Mouse (Mus musculus) midbrain, postnatal 0 days (tissue): ENCODE measurements around the gene Dnajc12. TPM values are rescaled to one million over a fixed set of nuclear protein-coding genes. Genes with fewer than 3 reads are reported as not detected.

Experiments
- ATAC-seq: fragments of 200-750 bp; cut with Nextera tagmentation; 2 replicates; pipeline ENCODE4 v1.8.0; 2017; ENCODE audit warnings: moderate number of reproducible peaks, mild to moderate bottlenecking, moderate TSS enrichment, moderate library complexity; ENCODE audit not compliant: low FRiP score
- DNase-seq: peaks from one replicate; pipeline ENCODE4 v3.0.0-alpha.2; 2015; ENCODE audit warnings: low spot score
- H3K27ac ChIP-seq: fragments of 300-500 bp; sonication (generic); 2 replicates; pipeline ENCODE4 v1.5.1; 2014; ENCODE audit warnings: low read depth, mild to moderate bottlenecking, low read length, mixed read lengths
- H3K27me3 ChIP-seq: fragments of 300-500 bp; sonication (generic); 2 replicates; pipeline ENCODE4 v1.6.1; 2014; ENCODE audit warnings: low read length, control low read depth, mixed read lengths; ENCODE audit not compliant: insufficient read depth
- H3K36me3 ChIP-seq: fragments of 300-500 bp; sonication (generic); 2 replicates; pipeline ENCODE4 v1.6.1; 2014; ENCODE audit warnings: low read length, control low read depth, mixed read lengths; ENCODE audit not compliant: insufficient read depth
- H3K4me1 ChIP-seq: fragments of 300-500 bp; sonication (generic); 2 replicates; pipeline ENCODE4 v1.6.1; 2014; ENCODE audit warnings: mild to moderate bottlenecking, control low read depth, antibody characterized with exemption, low read length, mixed read lengths; ENCODE audit not compliant: insufficient read depth
- H3K4me2 ChIP-seq: fragments of 300-500 bp; sonication (generic); 2 replicates; pipeline ENCODE4 v1.6.1; 2014; ENCODE audit warnings: low read depth, mild to moderate bottlenecking, low read length, mixed read lengths; ENCODE audit not compliant: poor library complexity, severe bottlenecking
- H3K4me3 ChIP-seq: fragments of 300-500 bp; sonication (generic); 2 replicates; pipeline ENCODE4 v1.5.1; 2014; ENCODE audit warnings: low read depth, mild to moderate bottlenecking, low read length, moderate library complexity
- H3K9ac ChIP-seq: fragments of 300-500 bp; sonication (generic); replicated peaks from 2 replicates; pipeline ENCODE4 v1.6.1; 2014; ENCODE audit warnings: mild to moderate bottlenecking, low read length, moderate library complexity, mixed read lengths; ENCODE audit not compliant: poor library complexity, severe bottlenecking
- H3K9me3 ChIP-seq: fragments of 300-500 bp; sonication (generic); 2 replicates; pipeline ENCODE4 v1.6.1; 2016; ENCODE audit warnings: low read length, control low read depth
- CTCF ChIP-seq: IDR thresholded peaks from 2 replicates; pipeline ENCODE4 v1.5.1; 2016; ENCODE audit warnings: antibody characterized with exemption, mild to moderate bottlenecking
- WGBS: fragments of 180-500 bp; shearing (Covaris S2); extraction: QIAGEN DNeasy Blood & Tissue Kit; methylation state at CpG from one replicate; pipeline ENCODE4 v1.1.7; 2014; 5-methylcytosine and 5-hydroxymethylcytosine counted together
- polyA plus RNA-seq: library from polyadenylated mRNA; unstranded; fragments of >200 nt; fragmentation: Nextera tagmentation; extraction: Ambion mirVana; gene quantifications from 2 replicates; pipeline ENCODE4 v1.2.1, GENCODE M21; 2015
- total RNA-seq: library from RNA; depleted of rRNA; stranded (reverse); fragments of >200 nt; gene quantifications from 2 replicates; pipeline ENCODE4 v1.2.3, GENCODE M21; 2014

The Dnajc12 gene
- total and polyA plus RNA-seq, 2 experiments from 2014 or later = 12.8 to 25.5 TPM

DNA sequence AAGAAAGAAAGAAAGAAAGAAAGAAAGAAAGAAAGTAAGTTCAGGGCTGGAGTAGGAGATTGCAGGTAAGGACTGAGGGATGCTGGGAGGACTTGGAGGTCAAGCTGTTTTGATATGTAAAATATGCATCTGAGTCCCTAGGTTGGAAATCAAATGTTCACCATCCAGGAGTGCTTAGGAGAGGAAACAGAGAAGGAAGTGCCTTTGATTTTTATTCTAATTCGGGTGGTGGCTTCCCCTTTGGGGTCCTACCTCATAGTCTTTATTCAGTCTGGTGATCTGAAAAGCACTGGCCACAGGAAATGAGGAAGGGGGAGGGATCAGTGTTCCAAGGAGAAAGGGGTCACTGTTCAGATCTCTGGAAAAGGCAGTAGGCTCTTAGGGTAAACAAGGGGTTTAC, 21.7 kb upstream of the Dnajc12 start:
- no peak overlapping the region for H3K9ac ChIP-seq
- WGBS = 56% methylated on average over 1 of the region's 1 CpGs
- no peaks in the 10 kb centered on the region for H3K9me3 ChIP-seq
- no peak overlapping the region for H3K27ac ChIP-seq
- TF ChIP-seq CTCF = no peak
- DNase-seq (no peak), ATAC-seq (no peak)
- no peaks in the 10 kb centered on the region for H3K27me3 ChIP-seq
- no peak overlapping the region for H3K4me2 ChIP-seq
- no peak overlapping the region for H3K4me3 ChIP-seq
- no peaks in the 10 kb centered on the region for H3K36me3 ChIP-seq
- no peaks in the 10 kb centered on the region for H3K4me1 ChIP-seq

DNA sequence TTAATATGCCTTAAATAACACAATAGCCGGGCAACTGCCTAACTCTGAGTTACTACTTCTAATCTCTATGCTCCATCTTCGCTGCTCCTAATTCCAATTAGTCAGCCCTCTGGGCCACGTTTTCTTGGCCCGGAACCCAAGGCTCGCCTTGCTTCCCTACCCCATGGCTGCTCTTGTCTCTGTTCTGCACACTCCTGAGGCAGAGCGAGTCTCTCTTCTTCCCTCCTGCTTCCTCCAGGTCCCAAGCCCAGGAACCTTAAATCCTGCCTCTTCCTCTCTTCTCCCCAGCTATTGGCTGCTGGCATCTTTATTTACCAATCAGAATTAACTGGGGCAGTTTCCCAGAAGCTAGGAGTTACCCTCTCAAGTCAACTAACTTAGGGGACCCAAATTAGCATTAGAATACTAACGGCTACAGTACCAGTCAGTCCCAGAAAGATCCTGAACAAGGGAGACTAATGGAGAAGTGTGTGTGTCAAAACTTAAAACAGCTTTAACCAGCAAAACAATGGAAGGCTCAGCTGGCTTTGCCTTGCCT, 16.3 kb upstream of the Dnajc12 start:
- DNase-seq = no peak

DNA sequence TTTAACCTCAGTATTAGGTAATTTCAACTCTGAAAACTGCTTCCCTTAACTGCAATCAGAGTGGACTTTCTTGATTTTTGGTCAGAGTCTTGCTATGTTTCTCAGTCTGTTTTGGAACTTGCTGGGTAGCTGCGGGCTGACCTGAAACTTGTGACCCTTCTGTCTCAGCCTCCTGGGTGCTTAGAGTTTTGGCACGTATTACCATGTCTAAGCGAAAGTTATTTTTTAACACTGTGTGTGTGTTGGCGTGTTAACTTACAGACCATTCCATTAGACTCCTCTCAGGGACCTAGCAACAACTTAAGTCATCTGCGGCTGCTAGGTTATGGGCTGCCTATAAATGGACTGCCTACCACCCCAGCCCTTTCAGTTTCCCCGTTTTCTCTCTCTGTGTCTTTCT, 14.9 kb upstream of the Dnajc12 start:
- DNase-seq (no peak), ATAC-seq (no peak)
- Histone ChIP-seq H3K36me3 (no peaks in the 10 kb centered on the region), H3K9me3 (no peaks in the 10 kb centered on the region), H3K4me1 (no peaks in the 10 kb centered on the region), H3K4me3 (no peak overlapping the region), H3K27me3 (no peaks in the 10 kb centered on the region), H3K9ac (no peak overlapping the region), H3K27ac (no peak overlapping the region), H3K4me2 (no peak overlapping the region)
- no peak for TF ChIP-seq CTCF
- WGBS = 82% methylated on average over 6 of the region's 6 CpGs

More for the DNA sequence above, 16.3 kb upstream of the Dnajc12 start:
- Histone ChIP-seq H3K4me3 (no peak overlapping the region), H3K27ac (no peak overlapping the region), H3K4me2 (no peak overlapping the region), H3K27me3 (no peaks in the 10 kb centered on the region), H3K36me3 (no peaks in the 10 kb centered on the region), H3K4me1 (no peaks in the 10 kb centered on the region), H3K9me3 (no peaks in the 10 kb centered on the region), H3K9ac (no peak overlapping the region)
- WGBS = 56% methylated on average over 7 of the region's 7 CpGs
- TF ChIP-seq CTCF = no peak
- ATAC-seq = no peak

DNA sequence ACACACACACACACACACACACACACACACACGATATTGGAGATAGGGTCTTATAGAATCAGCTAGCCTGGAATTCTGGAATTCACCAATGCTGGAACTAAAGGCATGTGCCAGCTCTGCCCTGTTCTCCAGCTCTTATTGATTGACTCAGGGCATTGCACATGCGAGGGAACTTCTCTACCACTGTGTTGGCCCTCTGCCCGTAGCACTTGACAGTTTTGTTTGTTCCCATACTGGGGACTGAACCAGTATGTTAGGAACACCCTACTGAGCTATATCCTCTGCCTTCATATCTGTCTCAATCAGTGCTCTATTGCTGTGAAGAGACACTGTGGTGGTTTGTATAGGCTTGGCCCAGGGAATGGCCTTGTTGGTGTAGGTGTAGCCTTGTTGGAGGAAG, 14.2 kb upstream of the Dnajc12 start:
- Histone ChIP-seq H3K27ac (no peak overlapping the region), H3K4me2 (no peak overlapping the region), H3K4me3 (no peak overlapping the region), H3K4me1 (no peaks in the 10 kb centered on the region), H3K9me3 (no peaks in the 10 kb centered on the region), H3K36me3 (no peaks in the 10 kb centered on the region), H3K9ac (no peak overlapping the region), H3K27me3 (no peaks in the 10 kb centered on the region)
- ATAC-seq = no peak
- no peak for DNase-seq
- TF ChIP-seq CTCF = no peak
- 84% methylated on average over 3 of the region's 3 CpGs for WGBS

DNA sequence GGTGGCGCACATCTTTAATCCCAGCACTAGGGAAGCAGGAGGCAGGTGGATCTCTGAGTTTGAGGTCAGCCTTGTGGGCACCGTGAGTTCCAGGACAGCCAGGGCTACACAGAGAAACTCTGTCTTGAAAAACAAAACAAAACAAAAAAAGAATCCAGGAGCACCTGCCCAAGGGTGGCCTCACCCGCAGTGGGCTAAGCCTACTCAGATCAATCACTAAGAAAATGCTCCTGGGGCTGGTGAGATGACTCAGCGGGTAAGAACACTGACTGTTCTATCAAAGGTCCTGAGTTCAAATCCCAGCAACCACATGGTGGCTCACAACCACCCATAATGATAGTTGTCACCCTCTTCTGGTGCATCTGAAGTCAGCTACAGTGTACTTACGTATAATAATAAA, 5.9 kb upstream of the Dnajc12 start:
- no peaks in the 10 kb centered on the region for H3K36me3 ChIP-seq
- no peak for ATAC-seq
- no peak overlapping the region for H3K9ac ChIP-seq
- no peak for DNase-seq
- 88% methylated on average over 5 of the region's 5 CpGs for WGBS
- no peak for TF ChIP-seq CTCF
- H3K4me1 ChIP-seq = no peaks in the 10 kb centered on the region
- H3K4me2 ChIP-seq = no peak overlapping the region
- H3K27me3 ChIP-seq = no peaks in the 10 kb centered on the region
- no peaks in the 10 kb centered on the region for H3K9me3 ChIP-seq
- H3K4me3 ChIP-seq = no peak overlapping the region
- no peak overlapping the region for H3K27ac ChIP-seq

DNA sequence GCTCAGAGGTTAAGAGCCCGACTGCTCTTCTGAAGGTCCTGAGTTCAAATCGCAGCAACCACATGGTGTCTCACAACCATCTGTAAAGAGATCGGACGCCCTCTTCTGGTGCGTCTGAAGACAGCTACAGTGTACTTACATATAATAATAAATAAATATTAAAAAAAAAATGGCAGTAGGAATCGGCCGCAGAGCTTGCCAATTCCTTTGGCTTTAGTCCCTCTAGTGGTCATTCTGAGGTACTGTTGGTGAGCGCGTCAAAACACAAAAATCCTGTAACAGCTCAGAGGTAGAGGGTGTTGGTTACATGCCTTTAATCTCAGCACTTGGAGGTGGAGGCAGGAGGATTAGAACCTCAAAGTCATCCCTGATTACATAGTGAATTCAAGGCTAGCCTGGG, 4.8 kb upstream of the Dnajc12 start:
- peak; percentile 84 for DNase-seq
- Histone ChIP-seq H3K4me2 (no peak overlapping the region), H3K27me3 (no peaks in the 10 kb centered on the region), H3K9me3 (no peaks in the 10 kb centered on the region), H3K27ac (no peak overlapping the region), H3K4me3 (no peak overlapping the region), H3K36me3 (no peaks in the 10 kb centered on the region), H3K4me1 (peaks cover 6% of the 10 kb centered on the region; the same call in 1 of the 2 replicates), H3K9ac (no peak overlapping the region)
- peak; percentile 91 for TF ChIP-seq CTCF
- ATAC-seq = 0 out of 2 replicates have a peak, but pooled peaks have one; percentile 38
- 18% methylated on average over 9 of the region's 9 CpGs for WGBS
